Mouse (Mus musculus) heart, adult 2 months (tissue): ENCODE data around the gene Ddost.

Source experiments
- CTCF ChIP-seq: fragments of 200-600 bp; IDR thresholded peaks from 2 replicates; pipeline ENCODE4 v1.8.1; 2022; ENCODE audit warnings: antibody characterized with exemption, mild to moderate bottlenecking, moderate library complexity
- EP300 ChIP-seq: fragments of 200-500 bp; IDR thresholded peaks from 2 replicates; pipeline ENCODE4 v1.6.1; 2011; ENCODE audit warnings: low read depth, low read length, control low read depth; ENCODE audit not compliant: insufficient read depth
- POLR2A ChIP-seq: fragments of 200-500 bp; IDR thresholded peaks from 2 replicates; pipeline ENCODE4 v1.6.1; 2011; ENCODE audit warnings: mild to moderate bottlenecking, low read depth, low read length, control low read depth; ENCODE audit not compliant: insufficient read depth

GRCm38 (mm10) chr4:138267869-138268268 lies 36.7 kb upstream of the Ddost start:
- TF ChIP-seq POLR2A = no peak
- TF ChIP-seq CTCF = no peak
- no peak for TF ChIP-seq EP300
